Mouse (Mus musculus) lung, postnatal 36 days (tissue): ENCODE data around the gene Grk2.
"Not testable (repeated sequence)": the region's sequence is repeated elsewhere in the genome, so short reads cannot be mapped to it uniquely, and the experiment has no call there.

Experiments used
- DNase-seq: peaks from one replicate; pipeline ENCODE4 v3.0.0; 2022; ENCODE audit warnings: mixed read lengths

Gene Grk2

GRCm38 (mm10) chr19:4268566-4269361, 37.3 kb downstream of the Grk2 start, which contains the start of gene Ssh3:
Gene Ssh3 (minus strand): TSS chr19:4269180.
- peak; percentile 91 for DNase-seq

- no peak for DNase-seq
These were observed 40.1 kb downstream of the Grk2 start for GRCm38 (mm10) chr19:4265956-4266355.

GRCm38 (mm10) chr19:4264171-4264780, 41.7 kb downstream of the Grk2 start:
- no peak for DNase-seq

DNA sequence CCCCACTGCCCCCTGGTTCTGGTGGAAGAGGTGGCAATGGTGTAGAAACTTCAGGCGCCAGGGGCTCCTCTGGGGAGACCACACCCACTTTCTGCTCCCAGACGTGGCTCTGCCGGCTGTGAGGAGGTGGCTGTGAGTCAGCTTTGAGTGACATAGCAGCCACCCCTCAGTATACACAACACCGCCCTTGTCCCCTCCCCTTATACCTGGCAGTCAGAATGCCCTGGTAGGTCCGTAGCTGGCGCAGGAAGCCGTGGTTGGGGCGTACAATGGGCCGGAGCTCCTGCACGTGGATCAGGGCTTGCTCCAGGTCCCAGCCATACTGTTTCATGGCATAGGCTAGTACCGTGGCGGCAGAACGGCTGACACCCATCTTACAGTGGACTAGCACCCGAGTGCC, 42.3 kb downstream of the Grk2 start:
- no peak for DNase-seq

- no peak for DNase-seq
These were observed 43.3 kb downstream of the Grk2 start for GRCm38 (mm10) chr19:4262756-4263155.

- no peak for DNase-seq
These were observed 44.9 kb downstream of the Grk2 start for GRCm38 (mm10) chr19:4261038-4261698.

GRCm38 (mm10) chr19:4257897-4258252, 48.1 kb downstream of the Grk2 start:
- DNase-seq, result no peak

- DNase-seq, result peak; percentile 98
These were observed 48.7 kb downstream of the Grk2 start for GRCm38 (mm10) chr19:4257216-4257896.

- DNase-seq, result peak; percentile 21
These were observed 50.3 kb downstream of the Grk2 start for GRCm38 (mm10) chr19:4255583-4256162.

DNA sequence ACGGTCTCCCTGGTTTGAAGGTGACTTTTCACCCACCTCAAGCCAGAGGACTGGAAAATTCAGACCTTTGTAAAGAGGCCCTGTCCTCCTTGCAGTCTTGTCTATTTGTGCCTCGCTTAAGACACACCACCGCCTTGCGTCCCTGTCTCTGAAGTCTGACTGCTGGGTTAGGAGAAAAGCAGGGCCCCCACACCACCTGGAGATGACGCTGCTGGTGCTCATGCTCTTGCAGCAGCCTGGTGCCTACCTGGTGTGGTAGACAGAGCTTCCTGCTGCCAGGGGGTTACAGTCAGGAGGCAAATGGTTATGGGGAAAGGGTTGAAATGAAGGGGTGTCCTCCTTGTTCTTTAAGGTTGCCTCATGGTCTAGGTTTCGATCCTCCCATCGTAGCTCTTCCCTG, 51.8 kb downstream of the Grk2 start:
- no peak for DNase-seq

GRCm38 (mm10) chr19:4248683-4249082, 57.3 kb downstream of the Grk2 start:
- not testable (repeated sequence) for DNase-seq

- DNase-seq, result peak; percentile 32
These were observed 59.0 kb downstream of the Grk2 start for GRCm38 (mm10) chr19:4247010-4247409.

- DNase-seq, result no peak
These were observed 61.2 kb downstream of the Grk2 start for GRCm38 (mm10) chr19:4244775-4245174.

GRCm38 (mm10) chr19:4242416-4242815, 63.6 kb downstream of the Grk2 start:
- DNase-seq, result no peak

GRCm38 (mm10) chr19:4240247-4240668, 65.8 kb downstream of the Grk2 start:
- DNase-seq, result no peak
